Mouse (Mus musculus) liver, embryonic 14.5 days (tissue): ENCODE measurements around the gene Meiob.
A peak's percentile ranks its signal among the peaks of the same experiment; 100 is the strongest.

Source experiments
- CTCF ChIP-seq: IDR thresholded peaks from 2 replicates; pipeline ENCODE4 v1.5.1; 2016; ENCODE audit warnings: antibody characterized with exemption, low read depth, control low read depth
- EP300 ChIP-seq: IDR thresholded peaks from 2 replicates; pipeline ENCODE4 v1.6.1; 2016; ENCODE audit warnings: antibody characterized with exemption, low read depth

GRCm38 (mm10) chr17:24848600-24849031, 44.5 kb downstream of the Meiob start:
- peak; percentile 36; the same call in 1 of the 2 replicates for TF ChIP-seq CTCF
- peak; percentile 66 for TF ChIP-seq EP300
